9 mouse cellular contexts compared by ENCODE assay signal in the genomic region with DNA sequence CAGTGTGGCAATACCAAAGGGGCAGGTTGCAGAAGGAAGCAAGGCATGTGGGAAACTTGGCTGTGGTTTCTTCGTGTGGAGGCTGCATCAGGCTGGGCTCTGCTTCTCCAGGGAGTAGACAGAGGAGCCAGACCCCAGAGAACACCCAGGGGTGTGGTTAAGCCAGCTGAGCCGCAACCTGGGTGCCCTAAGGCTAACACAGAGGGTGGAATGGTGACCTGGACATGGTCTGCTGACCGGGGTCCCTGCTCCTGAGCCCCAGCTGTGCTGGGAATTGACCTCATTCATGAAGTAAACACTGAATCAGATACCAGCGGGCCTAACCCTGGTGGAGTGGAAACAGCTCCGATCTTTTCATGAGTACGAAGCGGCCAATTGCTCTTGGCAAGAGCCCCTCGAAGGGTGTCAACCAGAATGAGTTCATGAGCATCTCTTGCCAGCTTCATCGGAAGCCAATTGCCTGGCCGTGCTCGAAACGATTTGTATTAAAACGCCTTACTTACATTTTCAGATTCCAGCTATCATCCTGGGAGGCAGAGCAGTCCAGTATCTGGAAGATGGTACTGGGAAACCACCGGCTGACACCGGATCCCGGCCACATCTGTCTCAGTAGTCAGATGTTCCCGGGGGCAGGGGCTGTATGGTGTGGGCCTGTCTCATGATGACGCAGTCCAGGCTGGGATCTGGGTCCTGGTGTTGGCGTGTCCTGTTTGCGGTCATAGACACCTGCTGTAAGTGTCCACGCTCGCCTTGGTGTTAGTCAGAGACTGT.
DNase-seq lines count a peak whose midpoint lies in the region; ATAC-seq and TF ChIP-seq lines count a peak whose summit lies in the region.
"Had no signal": no experiment of that assay in that cellular context is flagged by ENCODE, and none has a peak within 500 bp of the region (broad histone marks: within the 10 kb centered on the region; RNA-seq: fewer than 3 reads in every experiment).

No protein-coding gene starts in this region.

- ATAC-seq in forebrain, embryonic 11.5 days (replicated peaks; ENCODE audit: low FRiP score): no peak
- ATAC-seq in limb, embryonic 14.5 days (ENCODE audit: low FRiP score, low read depth): 0 out of 2 replicates have a peak, but pooled peaks have one; percentile 17
- no peak for ATAC-seq in inflammation-experienced regulatory T-cells, adult 6 months
- no peak for ATAC-seq in cerebellum, adult (ENCODE audit: insufficient number of reproducible peaks, low FRiP score, low TSS enrichment)

- H3K36me3 ChIP-seq in forebrain, embryonic 10.5 days (replicated peaks): no peaks in the 10 kb centered on the region
- no peaks in the 10 kb centered on the region for H3K36me3 ChIP-seq in forebrain, embryonic 11.5 days (ENCODE audit: control insufficient read depth, insufficient read depth, low read length)
- H3K36me3 ChIP-seq in limb, embryonic 14.5 days (ENCODE audit: control insufficient read depth, insufficient read depth, low read length): no peaks in the 10 kb centered on the region

- H3K9me3 ChIP-seq in forebrain, embryonic 10.5 days: no peaks in the 10 kb centered on the region
- no peaks in the 10 kb centered on the region for H3K9me3 ChIP-seq in forebrain, embryonic 11.5 days (ENCODE audit: control insufficient read depth, low read length)
- no peaks in the 10 kb centered on the region for H3K9me3 ChIP-seq in limb, embryonic 14.5 days (ENCODE audit: control insufficient read depth, low read length)

- H3K27ac ChIP-seq in forebrain, embryonic 10.5 days: 0 out of 2 replicates have a peak overlapping the region, but pooled peaks have one; percentile 30
- no peak overlapping the region for H3K27ac ChIP-seq in forebrain, embryonic 11.5 days (ENCODE audit: low read depth, low read length)
- no peak overlapping the region for H3K27ac ChIP-seq in limb, embryonic 14.5 days (replicated peaks; ENCODE audit: low read depth, low read length)
- H3K27ac ChIP-seq: liver, embryonic 14.5 days had no signal

- no peak for DNase-seq in forebrain, embryonic 10.5 days (ENCODE audit: extremely low spot score, low spot score)
- no peak for DNase-seq in forebrain, embryonic 11.5 days (ENCODE audit: low spot score)
- DNase-seq in urinary bladder, adult 18-20 months (ENCODE audit: low spot score in 2 of 2): peak; percentile 16 to 58
- no peak for DNase-seq in urinary bladder, postnatal 10 days (ENCODE audit: low spot score)
- no peak for DNase-seq in limb, embryonic 14.5 days (ENCODE audit: low spot score)
- DNase-seq in urinary bladder, postnatal 25 days (ENCODE audit: low spot score): peak; percentile 46

- 87% methylated on average over 22 of the region's 22 CpGs for WGBS in forebrain, embryonic 10.5 days
- WGBS in forebrain, embryonic 11.5 days: 87% methylated on average over 22 of the region's 22 CpGs
- 72% methylated on average over 22 of the region's 22 CpGs for WGBS in limb, embryonic 14.5 days

- H3K4me3 ChIP-seq in forebrain, embryonic 10.5 days: no peak overlapping the region
- H3K4me3 ChIP-seq in forebrain, embryonic 11.5 days (ENCODE audit: low read depth, low read length): no peak overlapping the region
- H3K4me3 ChIP-seq in limb, embryonic 14.5 days (replicated peaks; ENCODE audit: low read length): no peak overlapping the region

- H3K4me2 ChIP-seq in forebrain, embryonic 11.5 days (ENCODE audit: low read depth, low read length, severe bottlenecking): no peak overlapping the region
- H3K4me2 ChIP-seq in limb, embryonic 14.5 days (replicated peaks; ENCODE audit: low read depth, low read length, severe bottlenecking): no peak overlapping the region

- H3K27me3 ChIP-seq in forebrain, embryonic 10.5 days (ENCODE audit: poor library complexity, severe bottlenecking): no peaks in the 10 kb centered on the region
- H3K27me3 ChIP-seq in forebrain, embryonic 11.5 days (ENCODE audit: control insufficient read depth, insufficient read depth, low read length): no peaks in the 10 kb centered on the region
- no peaks in the 10 kb centered on the region for H3K27me3 ChIP-seq in limb, embryonic 14.5 days (ENCODE audit: control insufficient read depth, insufficient read depth, low read length)

- H3K9ac ChIP-seq in forebrain, embryonic 11.5 days (ENCODE audit: low read length): no peak overlapping the region
- no peak overlapping the region for H3K9ac ChIP-seq in limb, embryonic 14.5 days (ENCODE audit: low read depth, low read length, severe bottlenecking)
- H3K9ac ChIP-seq: liver, embryonic 14.5 days had no signal

- H3K4me1 ChIP-seq in forebrain, embryonic 10.5 days: peaks cover 20% of the 10 kb centered on the region
- no peaks in the 10 kb centered on the region; the same call in 1 of the 2 replicates for H3K4me1 ChIP-seq in forebrain, embryonic 11.5 days (replicated peaks; ENCODE audit: control insufficient read depth, insufficient read depth, low read length)
- H3K4me1 ChIP-seq in limb, embryonic 14.5 days (ENCODE audit: control insufficient read depth, insufficient read depth, low read length): peaks cover 11% of the 10 kb centered on the region

- TF ChIP-seq POLR2A in limb, embryonic 14.5 days (IDR thresholded peaks at IDR 0.05; ENCODE audit: borderline replicate concordance, extremely low read depth, insufficient read depth, insufficient read length): no peak

Comparison
In these comparisons a context has a peak if more than half of its experiments do, and no peak if none do; other contexts are left out.
1. DNase-seq: peak in urinary bladder, adult 18-20 months (2 of 2) and urinary bladder, postnatal 25 days (single experiment); none in forebrain, embryonic 10.5 days (single experiment), forebrain, embryonic 11.5 days (single experiment), urinary bladder, postnatal 10 days (single experiment) and limb, embryonic 14.5 days (single experiment).